Mouse (Mus musculus) neural tube, embryonic 15.5 days (tissue): ENCODE measurements around the gene Zfp143. TPM values are rescaled to one million over a fixed set of nuclear protein-coding genes. Genes with fewer than 3 reads are reported as not detected.
"Not testable (repeated sequence)": the region's sequence is repeated elsewhere in the genome, so short reads cannot be mapped to it uniquely, and the experiment has no call there.

Experiments used
- ATAC-seq: fragments of 200-750 bp; cut with Nextera tagmentation; 2 replicates; pipeline ENCODE4 v1.8.0; 2017; ENCODE audit warnings: mild to moderate bottlenecking, moderate TSS enrichment, moderate library complexity; ENCODE audit not compliant: low FRiP score
- H3K27ac ChIP-seq: fragments of 300-500 bp; sonication (generic); replicated peaks from 2 replicates; pipeline ENCODE4 v1.5.1; 2015; ENCODE audit warnings: mild to moderate bottlenecking, inconsistent platforms
- H3K27me3 ChIP-seq: fragments of 300-500 bp; sonication (generic); replicated peaks from 2 replicates; pipeline ENCODE4 v1.6.1; 2015; ENCODE audit warnings: inconsistent platforms
- H3K36me3 ChIP-seq: fragments of 300-500 bp; sonication (generic); 2 replicates; pipeline ENCODE4 v1.6.1; 2015; ENCODE audit warnings: inconsistent platforms
- H3K4me1 ChIP-seq: fragments of 300-500 bp; sonication (generic); 2 replicates; pipeline ENCODE4 v1.6.1; 2015; ENCODE audit warnings: inconsistent platforms
- H3K4me2 ChIP-seq: fragments of 300-500 bp; sonication (generic); 2 replicates; pipeline ENCODE4 v1.6.1; 2015; ENCODE audit warnings: inconsistent platforms, mild to moderate bottlenecking, moderate library complexity
- H3K4me3 ChIP-seq: fragments of 300-500 bp; sonication (generic); replicated peaks from 2 replicates; pipeline ENCODE4 v1.5.1; 2015; ENCODE audit warnings: mild to moderate bottlenecking, inconsistent platforms
- H3K9ac ChIP-seq: fragments of 300-500 bp; sonication (generic); replicated peaks from 2 replicates; pipeline ENCODE4 v1.6.1; 2015; ENCODE audit warnings: mild to moderate bottlenecking, inconsistent platforms
- H3K9me3 ChIP-seq: fragments of 300-500 bp; sonication (generic); replicated peaks from 2 replicates; pipeline ENCODE4 v1.6.1; 2016; ENCODE audit warnings: inconsistent platforms
- WGBS: fragments of 180-500 bp; shearing (Covaris S2); methylation state at CpG from one replicate; pipeline ENCODE4 v1.1.7; 2015; ENCODE audit warnings: mixed read lengths; 5-methylcytosine and 5-hydroxymethylcytosine counted together
- polyA plus RNA-seq: library from polyadenylated mRNA; unstranded; fragments of >200 nt; fragmentation: Nextera tagmentation; extraction: Ambion mirVana; gene quantifications from 2 replicates; pipeline ENCODE4 v1.2.1, GENCODE M21; 2015

Zfp143 gene
- polyA plus RNA-seq = 12.6 and 14.4 TPM in 2 replicates

DNA sequence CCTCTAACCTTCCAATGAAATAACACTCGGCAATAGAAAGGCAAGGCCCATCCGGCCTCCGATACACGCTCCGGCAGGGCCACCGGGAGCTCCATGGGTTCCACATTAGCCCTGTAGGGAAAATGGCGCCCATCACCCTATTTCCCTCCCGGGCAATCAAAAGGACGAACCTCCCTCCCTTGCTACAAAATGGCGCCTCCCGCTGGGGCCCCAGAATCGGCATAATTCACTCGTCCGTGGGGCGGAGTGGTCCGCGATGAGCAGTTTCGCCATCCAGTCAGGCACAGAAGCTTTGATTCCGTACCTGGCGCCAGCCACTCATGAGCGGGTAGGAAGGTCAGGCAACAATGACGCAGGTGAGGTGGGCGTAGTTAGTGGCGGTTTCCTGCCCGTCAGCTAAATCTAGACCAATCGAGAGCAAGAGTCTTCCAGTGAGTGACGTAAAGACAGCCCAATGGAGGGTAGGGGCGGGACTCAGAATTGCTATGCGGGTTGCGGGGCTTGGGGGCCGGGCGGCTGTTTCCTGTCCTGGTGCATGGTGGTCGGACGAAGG, at the start of gene Zfp143:
Gene Zfp143, plus strand, starts transcription at position 19 of the 553 bp plus-strand sequence.
- H3K27ac ChIP-seq = peak within 1 kb of the TSS; percentile 100
- peak within 1 kb of the TSS; percentile 98 for H3K9ac ChIP-seq
- no peaks in the 10 kb centered on the region for H3K9me3 ChIP-seq
- peak; percentile 99 for ATAC-seq
- peak within 1 kb of the TSS; percentile 76 for H3K4me3 ChIP-seq
- H3K4me2 ChIP-seq = peak within 1 kb of the TSS; percentile 69
- H3K27me3 ChIP-seq = no peaks in the 10 kb centered on the region
- H3K36me3 ChIP-seq = peaks cover 4% of the 10 kb centered on the region; the same call in 1 of the 2 replicates
- under 1% methylated on average over 34 of the region's 34 CpGs for WGBS
- H3K4me1 ChIP-seq = peaks cover 23% of the 10 kb centered on the region

DNA sequence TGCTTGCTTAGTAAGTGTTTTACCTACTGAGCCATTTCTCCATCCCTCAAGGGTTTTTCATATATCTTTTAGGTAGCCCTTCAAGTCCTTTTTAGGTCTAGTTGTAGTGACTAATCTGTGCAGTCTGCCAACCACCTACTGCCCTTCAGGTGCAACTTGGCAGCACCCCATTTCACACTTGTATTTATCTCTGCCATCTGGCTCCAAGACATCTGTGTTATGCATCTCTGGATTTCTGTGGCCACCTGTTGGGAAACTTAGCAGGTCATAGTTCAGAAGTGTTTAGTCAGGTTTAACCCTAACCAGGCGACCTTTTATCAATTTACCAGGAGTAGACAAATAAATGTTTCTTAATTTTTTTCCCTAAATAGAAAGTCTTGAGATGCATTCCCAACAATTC, 49.6 kb upstream of the Zfp143 start:
- no peak overlapping the region for H3K4me3 ChIP-seq
- 69% methylated on average over 1 of the region's 1 CpGs for WGBS
- H3K36me3 ChIP-seq = no peaks in the 10 kb centered on the region
- H3K9me3 ChIP-seq = no peaks in the 10 kb centered on the region
- no peaks in the 10 kb centered on the region for H3K4me1 ChIP-seq
- no peak overlapping the region for H3K4me2 ChIP-seq
- H3K27me3 ChIP-seq = no peaks in the 10 kb centered on the region
- no peak overlapping the region for H3K9ac ChIP-seq
- no peak overlapping the region for H3K27ac ChIP-seq
- ATAC-seq = no peak

DNA sequence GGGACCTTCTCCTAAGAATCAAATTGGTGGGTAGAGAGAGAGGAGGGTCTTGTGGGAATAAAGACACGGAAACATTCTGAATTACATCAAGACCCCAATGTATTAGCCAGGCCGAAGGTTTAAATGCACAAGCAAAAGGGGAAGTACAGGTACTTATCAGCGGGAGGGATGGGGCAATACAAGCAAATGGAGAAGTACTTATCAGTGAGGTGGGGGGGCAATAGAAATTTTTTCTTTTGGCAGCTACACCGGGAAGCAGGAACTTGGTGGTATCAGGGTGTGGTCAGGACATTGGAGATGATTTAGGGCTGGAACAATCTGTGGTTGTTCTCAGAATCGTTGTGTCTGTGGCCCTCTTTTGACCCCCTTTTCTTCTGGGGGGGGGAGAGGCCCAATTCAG, 46.7 kb upstream of the Zfp143 start:
- WGBS = 82% methylated on average over 5 of the region's 5 CpGs
- Histone ChIP-seq H3K4me3 (no peak overlapping the region), H3K9me3 (no peaks in the 10 kb centered on the region)

DNA sequence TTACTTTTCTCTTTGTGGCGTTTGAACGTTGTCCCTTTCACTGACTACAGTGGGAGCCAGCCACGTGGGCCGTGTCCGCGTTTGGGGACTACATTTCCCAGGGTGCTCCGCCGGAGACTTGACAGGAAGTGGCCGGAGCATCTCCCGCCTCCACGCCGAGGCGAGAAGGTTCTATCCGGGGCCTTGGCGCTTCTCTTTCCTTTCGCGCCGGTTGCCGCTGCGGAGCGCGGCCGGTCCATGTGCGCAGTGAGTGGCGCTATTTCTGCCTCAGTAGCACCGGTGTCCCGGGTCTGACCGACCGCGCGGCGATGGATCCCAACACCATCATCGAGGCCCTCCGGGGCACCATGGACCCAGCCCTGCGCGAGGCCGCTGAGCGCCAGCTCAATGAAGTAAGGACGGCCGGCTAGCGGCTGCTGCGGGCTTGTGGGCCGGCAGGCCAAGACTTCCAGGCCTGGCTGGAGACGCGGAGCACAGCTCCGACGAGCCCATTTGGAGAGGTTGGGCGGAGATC, 42.8 kb upstream of the Zfp143 start, which contains the start of gene Ipo7:
Gene Ipo7, plus strand, starts transcription at position 158 of the 514 bp plus-strand sequence.
- peak within 1 kb of the TSS; percentile 97 for H3K9ac ChIP-seq
- H3K4me1 ChIP-seq = peaks cover 14% of the 10 kb centered on the region
- peak within 1 kb of the TSS; percentile 88 for H3K4me2 ChIP-seq
- H3K9me3 ChIP-seq = no peaks in the 10 kb centered on the region
- peak; percentile 99 for ATAC-seq
- H3K36me3 ChIP-seq = no peaks in the 10 kb centered on the region
- under 1% methylated on average over 48 of the region's 48 CpGs for WGBS
- H3K4me3 ChIP-seq = peak within 1 kb of the TSS; percentile 98
- no peaks in the 10 kb centered on the region for H3K27me3 ChIP-seq
- peak within 1 kb of the TSS; percentile 93 for H3K27ac ChIP-seq

More for the DNA sequence above, 46.7 kb upstream of the Zfp143 start:
- H3K4me2 ChIP-seq = no peak overlapping the region
- ATAC-seq = no peak
- no peak overlapping the region for H3K9ac ChIP-seq
- peaks cover 5% of the 10 kb centered on the region for H3K4me1 ChIP-seq
- H3K36me3 ChIP-seq = no peaks in the 10 kb centered on the region
- H3K27me3 ChIP-seq = no peaks in the 10 kb centered on the region
- H3K27ac ChIP-seq = no peak overlapping the region

DNA sequence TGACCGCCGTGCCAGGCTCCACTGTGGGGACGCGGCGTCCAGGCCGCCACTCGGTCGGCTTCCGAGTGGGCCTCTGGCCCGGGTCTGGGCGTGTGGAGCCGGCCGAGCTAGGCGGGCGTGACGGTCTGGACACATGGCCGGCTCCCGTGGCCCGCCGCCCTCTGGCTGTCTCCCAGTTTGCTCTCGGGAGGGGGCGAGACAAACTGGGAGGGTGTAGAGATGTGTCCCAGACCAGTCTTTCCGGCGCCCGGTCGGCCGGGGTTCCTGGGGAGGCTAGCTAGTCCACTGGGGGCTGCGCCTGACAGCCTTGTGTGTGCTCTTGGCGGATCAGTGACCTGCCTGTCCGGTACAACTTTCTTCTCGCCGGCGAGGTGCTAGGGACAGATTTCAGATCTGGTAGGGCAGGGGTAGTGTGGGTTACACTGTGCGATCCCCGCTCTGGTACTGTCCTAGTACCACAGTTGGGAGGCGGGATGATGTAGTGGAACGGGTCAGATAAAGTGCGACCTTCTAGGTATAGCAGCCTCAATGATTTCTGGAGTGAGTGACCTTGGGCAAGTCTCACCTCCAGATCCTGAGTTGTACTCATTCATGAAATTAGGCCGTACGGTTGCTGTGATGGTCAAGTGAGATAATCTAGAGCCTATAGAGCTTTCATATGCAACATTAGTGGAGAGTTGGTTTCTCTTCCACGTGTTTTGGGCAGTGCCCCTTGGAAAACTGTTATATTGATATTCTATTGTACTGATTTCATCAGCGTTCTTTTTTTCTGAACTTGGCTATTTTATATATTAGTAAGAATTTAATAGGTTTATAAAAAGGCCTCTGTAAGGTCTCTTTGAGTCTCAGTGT, 42.2 kb upstream of the Zfp143 start:
- Histone ChIP-seq H3K27me3 (no peaks in the 10 kb centered on the region), H3K27ac (peak overlapping the region; percentile 93), H3K4me3 (peak overlapping the region; percentile 98), H3K9me3 (no peaks in the 10 kb centered on the region), H3K36me3 (no peaks in the 10 kb centered on the region), H3K4me1 (peaks cover 14% of the 10 kb centered on the region), H3K9ac (peak overlapping the region; percentile 97), H3K4me2 (peak overlapping the region; percentile 88)
- under 1% methylated on average over 42 of the region's 42 CpGs for WGBS
- peak; percentile 77 for ATAC-seq

DNA sequence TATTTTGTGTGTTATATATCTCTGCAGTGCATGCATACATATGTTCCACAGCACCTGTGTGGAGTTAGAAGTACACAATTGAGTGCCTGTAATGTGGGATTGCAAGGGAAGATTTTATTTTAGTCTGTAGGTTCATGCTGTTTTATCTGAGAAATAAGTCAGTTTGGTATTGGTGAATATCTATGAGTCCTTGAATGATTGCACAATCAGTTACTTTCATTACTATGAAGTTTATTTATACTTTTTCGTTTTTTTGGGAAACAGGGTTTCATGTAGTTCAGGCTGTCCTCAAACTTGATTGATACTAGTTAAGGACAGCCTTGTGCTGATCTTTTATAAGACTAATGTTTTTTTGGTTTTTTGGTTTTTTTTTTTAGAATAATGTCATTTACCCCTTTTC, 37.5 kb upstream of the Zfp143 start:
- Histone ChIP-seq H3K9ac (no peak overlapping the region), H3K27ac (no peak overlapping the region), H3K4me2 (no peak overlapping the region), H3K9me3 (no peaks in the 10 kb centered on the region), H3K36me3 (no peaks in the 10 kb centered on the region), H3K4me3 (no peak overlapping the region), H3K4me1 (peaks cover 14% of the 10 kb centered on the region), H3K27me3 (no peaks in the 10 kb centered on the region)
- 98% methylated on average over 1 of the region's 1 CpGs for WGBS
- ATAC-seq = no peak

DNA sequence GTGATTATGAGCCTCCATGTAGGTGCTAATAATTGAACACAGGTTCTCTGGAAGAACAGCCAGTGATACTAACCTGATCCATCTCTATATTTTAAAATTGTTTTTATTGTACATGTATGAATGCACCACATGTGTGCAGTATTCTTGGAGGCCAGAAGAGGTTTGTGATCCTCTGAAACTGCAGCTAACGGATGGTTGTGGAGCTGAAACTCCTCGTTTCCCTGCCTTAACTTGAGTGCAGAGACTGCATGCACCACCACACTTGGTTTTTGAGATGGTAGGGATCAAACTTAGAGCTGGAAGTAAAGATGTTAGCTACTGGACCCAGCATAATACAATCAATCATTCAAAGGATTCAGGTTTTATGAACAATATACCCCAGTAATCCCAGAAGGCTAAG, 34.4 kb upstream of the Zfp143 start:
- H3K4me2 ChIP-seq = no peak overlapping the region
- no peak for ATAC-seq
- H3K4me1 ChIP-seq = no peaks in the 10 kb centered on the region
- no peaks in the 10 kb centered on the region for H3K27me3 ChIP-seq
- WGBS = 90% methylated on average over 2 of the region's 2 CpGs
- peaks cover 6% of the 10 kb centered on the region for H3K36me3 ChIP-seq
- no peak overlapping the region for H3K4me3 ChIP-seq
- H3K9me3 ChIP-seq = no peaks in the 10 kb centered on the region
- no peak overlapping the region for H3K27ac ChIP-seq
- H3K9ac ChIP-seq = no peak overlapping the region

DNA sequence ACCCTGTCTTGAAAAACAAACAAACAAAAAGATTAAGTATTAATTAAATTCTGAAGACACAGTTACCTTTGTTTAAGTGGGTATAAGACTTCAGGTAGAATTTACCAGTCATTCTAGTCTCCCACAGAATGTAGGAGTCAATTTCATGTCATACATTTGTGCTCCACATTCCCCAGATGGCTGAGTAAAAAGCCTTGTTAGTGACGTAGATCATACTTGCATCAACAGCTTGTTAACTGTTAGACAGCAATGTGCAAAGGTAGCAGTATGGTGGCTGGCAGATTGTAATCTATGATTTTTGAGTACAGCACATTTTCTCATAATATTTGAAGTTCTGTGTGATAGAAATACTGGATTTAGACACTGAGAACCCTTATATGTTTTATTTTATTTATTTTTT, 32.2 kb upstream of the Zfp143 start:
- Histone ChIP-seq H3K36me3 (peaks cover 22% of the 10 kb centered on the region), H3K4me1 (no peaks in the 10 kb centered on the region), H3K9ac (no peak overlapping the region), H3K4me3 (no peak overlapping the region), H3K27ac (no peak overlapping the region), H3K9me3 (no peaks in the 10 kb centered on the region), H3K4me2 (no peak overlapping the region), H3K27me3 (no peaks in the 10 kb centered on the region)
- no peak for ATAC-seq
- WGBS = 86% methylated on average over 1 of the region's 1 CpGs

DNA sequence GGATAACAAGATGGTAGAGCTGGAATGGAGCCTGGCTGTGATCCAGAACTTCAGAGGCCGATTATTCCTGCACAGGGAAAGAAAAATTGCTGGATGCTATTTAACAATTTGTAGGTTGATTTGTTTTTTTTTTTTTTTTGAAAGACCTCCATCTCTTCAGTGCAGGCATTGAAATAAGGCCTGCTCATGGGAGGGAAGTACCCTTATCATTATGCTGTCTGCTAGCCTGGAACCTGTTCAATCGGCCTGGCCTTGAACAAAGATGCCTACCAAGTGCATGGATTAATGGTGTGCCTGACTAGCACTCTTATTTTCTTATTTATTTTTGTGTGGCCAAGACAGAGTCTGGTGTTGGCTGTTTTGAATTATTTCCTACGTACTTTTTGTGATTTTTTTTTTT, 30.7 kb upstream of the Zfp143 start:
- Histone ChIP-seq H3K4me3 (no peak overlapping the region), H3K4me1 (no peaks in the 10 kb centered on the region), H3K36me3 (peaks cover 28% of the 10 kb centered on the region), H3K9ac (no peak overlapping the region), H3K9me3 (no peaks in the 10 kb centered on the region), H3K27me3 (no peaks in the 10 kb centered on the region), H3K4me2 (no peak overlapping the region), H3K27ac (no peak overlapping the region)
- ATAC-seq = no peak
- WGBS = 74% methylated on average over 3 of the region's 3 CpGs

DNA sequence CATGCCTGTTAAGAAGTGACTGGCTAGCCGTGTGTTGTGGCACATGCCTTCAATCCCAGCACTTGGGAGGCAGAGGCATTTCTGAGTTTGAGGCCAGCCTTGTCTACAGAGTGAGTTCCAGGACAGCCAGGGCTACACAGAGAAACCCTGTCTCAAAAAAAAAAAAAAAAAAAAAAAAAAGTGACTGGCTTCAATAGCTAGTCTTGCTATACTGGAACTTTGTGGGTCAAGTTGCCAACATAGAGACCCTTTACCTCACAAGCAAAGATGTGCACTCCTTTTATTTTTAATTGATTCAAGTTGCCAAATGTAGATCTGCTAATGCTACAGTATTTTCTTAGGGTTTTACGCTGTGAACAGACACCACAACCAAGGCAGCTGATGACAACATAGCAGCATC, 3.3 kb upstream of the Zfp143 start:
- WGBS = 91% methylated on average over 2 of the region's 2 CpGs
- peaks cover 21% of the 10 kb centered on the region for H3K36me3 ChIP-seq
- peaks cover 15% of the 10 kb centered on the region for H3K4me1 ChIP-seq
- H3K4me3 ChIP-seq, H3K9ac ChIP-seq, ATAC-seq, H3K9me3 ChIP-seq, H3K27me3 ChIP-seq, H3K27ac ChIP-seq, H3K4me2 ChIP-seq: not testable (repeated sequence)

DNA sequence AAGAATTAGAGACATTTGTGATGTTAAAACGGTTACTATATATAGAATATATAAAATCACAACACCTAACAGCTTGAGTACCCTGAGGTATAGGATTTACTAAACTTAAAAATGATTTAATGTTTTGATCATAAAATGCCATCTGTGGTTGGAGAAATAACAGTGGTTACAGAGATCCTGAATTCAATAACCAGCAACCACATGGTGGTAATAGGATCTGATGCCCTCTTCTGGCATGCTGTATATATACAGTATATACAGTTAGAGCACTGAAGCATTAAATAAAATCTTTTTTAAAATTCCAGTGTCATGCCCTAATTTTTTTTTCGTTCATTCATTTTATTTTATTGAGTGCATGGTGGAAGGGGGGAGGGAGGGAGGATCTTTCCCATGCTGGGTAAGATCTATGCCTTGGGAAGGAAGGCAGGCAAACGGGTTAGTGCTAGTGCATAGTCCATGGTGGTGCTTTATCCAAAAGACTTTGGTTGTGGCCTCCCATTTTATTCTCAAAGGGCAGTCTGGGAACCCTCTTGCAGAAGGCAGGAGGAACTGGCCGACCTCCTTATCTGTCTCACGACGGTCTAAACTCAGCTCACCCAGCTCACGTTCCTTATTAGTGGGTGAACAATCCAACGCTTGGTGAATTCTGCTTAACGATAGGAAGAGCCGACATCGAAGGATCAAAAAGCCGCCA, 1.8 kb upstream of the Zfp143 start:
- 85% methylated on average over 12 of the region's 12 CpGs for WGBS
- Histone ChIP-seq H3K9me3 (no peaks in the 10 kb centered on the region), H3K36me3 (peaks cover 10% of the 10 kb centered on the region), H3K4me2 (0 out of 2 replicates have a peak overlapping the region, but pooled peaks have one; percentile 69), H3K4me3 (no peak overlapping the region), H3K9ac (no peak overlapping the region), H3K27me3 (no peaks in the 10 kb centered on the region), H3K27ac (peak overlapping the region; percentile 1; the same call in 1 of the 2 replicates), H3K4me1 (peaks cover 19% of the 10 kb centered on the region)
- ATAC-seq = no peak
